Mouse (Mus musculus): ENCODE measurements around the gene C1qtnf7.

Gene C1qtnf7

DNA sequence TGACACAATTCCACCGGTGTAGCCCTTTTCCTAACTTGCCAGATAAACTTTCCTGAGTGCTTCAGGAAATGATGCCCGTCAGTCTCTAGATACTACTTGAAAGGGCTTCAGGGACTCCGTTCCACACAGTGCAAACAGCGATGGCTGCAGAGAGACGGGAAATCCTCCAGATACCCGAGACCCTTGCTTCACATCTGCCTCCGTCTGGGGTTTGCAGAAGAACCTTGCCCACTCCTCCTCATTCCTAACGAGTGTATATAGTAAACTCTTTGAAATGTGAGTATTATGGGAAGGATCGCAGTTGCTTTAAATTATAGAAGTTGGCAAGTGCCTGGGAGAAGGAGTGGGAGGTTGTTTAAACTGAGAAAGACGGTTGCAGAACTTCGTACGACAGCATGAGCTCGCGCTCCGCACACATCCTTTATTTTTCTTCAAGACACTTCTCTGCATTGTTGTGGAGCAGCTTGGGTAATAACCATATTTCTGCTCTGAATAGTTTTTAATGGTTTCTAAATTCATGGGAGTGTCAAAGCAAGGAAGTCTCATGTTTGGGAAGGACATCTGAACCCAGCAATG lies at the start of gene C1qtnf7:
Gene C1qtnf7, plus strand, starts transcription at position 138 of the 576 bp plus-strand sequence.
- in situ Hi-C loops (cut with MboI, MseI), result no loop called here

- in situ Hi-C loops (cut with MboI, MseI), result no loop called here
These were observed 48.6 kb upstream of the C1qtnf7 start for GRCm38 (mm10) chr5:43466762-43467161.

DNA sequence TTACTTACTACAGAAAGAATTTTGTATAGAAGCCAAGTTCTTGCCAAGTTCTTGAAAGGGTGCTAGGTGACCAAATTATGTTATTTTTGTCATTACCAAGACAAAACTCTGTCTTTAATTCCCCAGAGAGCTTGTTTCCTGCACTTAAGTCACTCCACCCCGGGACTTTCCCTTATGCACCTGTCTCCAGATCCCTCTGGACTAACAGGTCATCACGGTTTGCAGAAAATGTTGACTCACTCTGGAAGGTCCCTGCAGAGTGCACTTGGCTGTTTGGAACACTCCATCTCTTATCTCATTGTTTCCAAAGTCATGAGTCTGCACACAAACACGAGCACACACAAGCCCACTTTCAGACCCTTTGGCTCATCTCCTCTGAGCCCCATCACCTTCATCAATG lies 48.1 kb upstream of the C1qtnf7 start:
- in situ Hi-C loops (cut with MboI, MseI), result no loop called here

DNA sequence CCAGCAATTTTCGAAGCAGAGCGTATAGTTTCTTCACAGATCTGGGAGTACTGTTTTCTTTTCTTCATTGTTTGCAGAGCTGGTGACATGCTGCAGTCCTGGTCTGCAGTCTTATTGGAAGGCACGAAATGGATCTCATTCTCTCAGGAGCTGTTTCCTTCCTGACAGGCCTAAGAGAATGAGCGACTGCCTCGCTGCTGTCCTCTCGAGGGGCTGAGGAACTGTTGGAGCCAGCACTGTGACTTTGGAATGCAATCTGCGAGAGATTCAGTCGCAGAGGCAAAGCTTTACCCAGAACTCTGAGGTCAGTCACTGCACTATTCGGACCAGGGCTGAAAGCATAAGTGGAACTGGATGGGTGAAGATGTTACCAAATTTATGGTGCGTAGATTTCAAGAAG lies 46.4 kb upstream of the C1qtnf7 start:
- in situ Hi-C loops (cut with MboI, MseI), result no loop called here

- in situ Hi-C loops (cut with MboI, MseI), result no loop called here
These were observed 37.4 kb upstream of the C1qtnf7 start for GRCm38 (mm10) chr5:43477953-43478352.

DNA sequence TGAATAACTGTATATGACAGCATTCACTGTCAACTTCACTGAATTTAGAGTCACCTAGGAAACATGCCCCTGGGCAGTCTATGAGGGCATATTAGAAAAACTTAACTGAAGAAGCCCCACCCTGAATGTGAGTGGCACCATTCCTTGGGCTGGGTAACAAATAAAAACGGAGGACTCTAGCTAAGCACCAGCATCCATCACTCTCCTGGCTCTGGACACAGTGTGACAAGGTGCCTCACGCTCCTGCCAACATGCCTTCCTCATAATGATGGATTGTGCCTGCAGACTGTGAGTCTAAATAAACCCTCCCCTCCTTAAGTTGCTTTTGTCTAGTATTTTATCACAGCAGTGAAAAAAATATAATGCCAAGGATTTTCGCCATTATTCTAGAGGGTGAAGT lies 35.3 kb upstream of the C1qtnf7 start:
- in situ Hi-C loops (cut with MboI, MseI), result no loop called here

DNA sequence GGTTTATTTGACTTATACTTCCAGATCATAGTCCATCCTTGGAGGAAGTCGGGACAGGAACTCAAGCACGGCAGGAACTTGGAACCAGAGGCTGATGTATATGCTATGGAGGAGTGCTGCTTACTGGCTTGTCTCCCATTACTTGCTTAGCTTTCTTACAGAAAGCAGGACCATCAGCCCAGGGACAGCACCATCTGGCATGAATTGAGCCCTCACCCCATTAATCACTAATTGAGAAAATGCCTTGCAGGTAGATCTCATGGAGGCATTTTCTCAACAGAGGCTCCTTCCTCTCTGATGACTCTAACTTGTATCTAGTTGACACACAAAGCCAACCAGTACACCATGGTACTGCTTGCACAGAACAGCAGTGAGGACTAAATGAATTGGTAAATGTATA lies 34.6 kb upstream of the C1qtnf7 start:
- in situ Hi-C loops (cut with MboI, MseI), result no loop called here

DNA sequence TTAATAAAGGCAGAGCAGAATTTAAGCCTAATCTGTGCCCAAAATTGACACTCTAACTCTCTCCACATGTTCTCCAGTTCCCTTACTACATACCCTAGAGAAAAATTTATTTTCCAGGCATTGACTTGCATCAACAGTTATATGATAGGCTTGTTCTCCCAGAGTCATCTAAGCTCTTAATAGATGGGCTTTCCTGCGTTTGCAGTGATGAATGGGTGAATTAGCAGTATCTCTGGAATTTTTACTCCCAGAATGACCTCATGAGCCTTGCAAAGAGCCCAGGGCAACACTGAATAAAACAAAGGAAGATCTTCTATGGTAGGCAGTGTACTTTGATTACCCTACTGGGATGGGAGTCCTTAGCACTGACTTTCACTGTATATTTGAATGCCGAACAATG lies 33.5 kb upstream of the C1qtnf7 start:
- in situ Hi-C loops (cut with MboI, MseI), result no loop called here

GRCm38 (mm10) chr5:43501887-43502286 lies 13.5 kb upstream of the C1qtnf7 start:
- in situ Hi-C loops (cut with MboI, MseI), result no loop called here

GRCm38 (mm10) chr5:43504243-43504786 lies 11.0 kb upstream of the C1qtnf7 start:
- in situ Hi-C loops (cut with MboI, MseI), result no loop called here

DNA sequence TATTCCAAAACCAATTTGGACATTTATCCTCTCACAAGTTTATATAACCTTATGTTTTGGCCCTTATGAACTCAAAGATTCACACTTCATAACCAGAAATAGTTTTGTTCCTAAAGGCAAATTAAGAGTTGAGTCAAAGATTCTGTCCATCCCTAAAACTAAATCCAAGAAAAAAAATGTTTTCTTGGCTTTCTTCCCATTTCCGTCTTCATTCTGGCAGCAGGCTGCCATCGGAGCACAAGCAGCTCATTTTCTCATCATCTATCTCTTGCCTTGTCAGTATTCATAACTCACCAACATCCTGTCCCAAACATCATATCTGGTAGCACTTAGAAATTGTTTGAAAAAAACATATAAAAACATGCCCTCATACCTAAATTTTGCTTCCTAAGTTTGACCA lies 6.9 kb upstream of the C1qtnf7 start:
- in situ Hi-C loops (cut with MboI, MseI), result no loop called here

- in situ Hi-C loops (cut with MboI, MseI), result no loop called here
These were observed 6.4 kb upstream of the C1qtnf7 start for GRCm38 (mm10) chr5:43508892-43509291.

DNA sequence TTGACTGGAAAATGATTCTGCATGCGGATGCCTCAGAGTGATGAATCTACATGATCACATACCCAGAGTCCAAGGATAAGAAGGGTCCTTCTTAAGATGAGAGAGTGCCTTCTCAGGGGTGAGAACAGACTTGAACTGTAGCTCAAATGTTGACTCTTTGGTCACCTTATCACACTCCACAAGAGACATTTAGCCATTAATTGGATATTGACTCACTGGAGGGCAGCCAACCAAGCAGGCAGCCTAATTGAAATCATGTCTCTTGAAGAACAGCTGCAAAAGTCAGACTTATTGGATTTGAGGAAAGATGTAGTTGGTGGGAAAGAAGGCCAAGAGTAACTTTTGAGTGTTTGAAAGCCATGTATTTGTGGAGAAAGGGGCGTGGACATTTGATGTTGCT lies 4.2 kb upstream of the C1qtnf7 start:
- in situ Hi-C loops (cut with MboI, MseI), result loop anchor here in 1 of 2 experiments (5.0 kb wide), 1 partner anchor 469 kb away; no protein-coding TSS in a partner anchor

DNA sequence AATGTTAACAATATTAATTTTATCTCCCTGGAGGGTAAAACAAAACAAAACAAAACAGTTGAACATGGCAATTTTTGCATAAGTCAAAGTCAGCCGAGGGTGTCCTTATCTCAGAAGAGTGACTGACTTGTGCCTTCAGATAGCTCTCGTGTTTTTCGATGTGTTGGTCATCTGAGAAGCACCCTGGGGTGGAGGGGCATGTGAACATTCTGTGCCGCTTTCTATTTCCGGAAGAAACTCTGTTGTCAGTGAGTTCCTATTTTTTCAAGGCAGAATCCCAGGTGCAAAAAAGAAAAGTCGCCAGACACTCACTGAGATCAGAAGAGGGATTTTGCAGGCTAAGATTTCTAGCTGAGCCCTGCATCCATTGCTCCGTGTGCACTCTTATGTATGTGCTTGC lies 1.2 kb downstream of the C1qtnf7 start:
- in situ Hi-C loops (cut with MboI, MseI), result no loop called here

DNA sequence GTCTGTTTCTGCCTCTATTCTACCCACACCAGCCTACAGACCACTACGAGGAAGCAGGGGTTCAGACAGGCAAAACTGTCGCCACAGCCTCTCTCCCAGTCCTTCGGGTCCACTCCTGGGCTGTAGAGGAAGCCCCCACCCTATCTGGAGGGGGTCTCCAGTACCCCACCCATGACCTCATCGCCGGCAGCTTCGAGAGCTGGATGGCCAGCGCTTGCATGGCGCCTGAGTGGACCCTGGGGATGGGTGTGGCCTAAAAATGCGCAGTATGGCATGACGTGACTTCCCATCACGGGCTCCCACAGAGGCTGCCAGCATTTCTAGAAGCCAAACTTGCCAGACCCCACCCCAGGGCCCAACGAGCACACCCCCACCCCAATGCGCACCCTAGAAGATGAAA lies 2.0 kb downstream of the C1qtnf7 start:
- in situ Hi-C loops (cut with MboI, MseI), result no loop called here

- in situ Hi-C loops (cut with MboI, MseI), result no loop called here
These were observed 4.6 kb downstream of the C1qtnf7 start for GRCm38 (mm10) chr5:43519905-43520304.

DNA sequence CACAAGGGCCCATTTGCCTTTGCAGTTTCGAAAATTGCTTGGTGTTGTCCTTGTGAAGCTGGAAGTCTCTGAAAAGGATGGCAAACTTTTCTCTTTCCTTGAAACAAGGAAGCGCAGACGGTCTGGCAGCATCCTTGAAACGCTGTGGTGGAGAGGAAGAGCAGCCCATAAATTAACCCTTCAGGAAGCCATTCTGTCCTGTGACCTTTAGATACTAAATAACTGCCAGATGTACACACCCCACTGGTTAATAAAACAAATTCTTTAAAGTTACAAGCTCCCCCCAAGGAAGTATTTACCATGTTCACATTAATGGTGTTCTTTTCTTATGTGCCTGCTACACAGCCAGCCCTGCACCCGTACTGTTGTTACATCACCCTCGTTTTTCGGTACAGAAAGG lies 6.0 kb downstream of the C1qtnf7 start:
- in situ Hi-C loops (cut with MboI, MseI), result no loop called here

DNA sequence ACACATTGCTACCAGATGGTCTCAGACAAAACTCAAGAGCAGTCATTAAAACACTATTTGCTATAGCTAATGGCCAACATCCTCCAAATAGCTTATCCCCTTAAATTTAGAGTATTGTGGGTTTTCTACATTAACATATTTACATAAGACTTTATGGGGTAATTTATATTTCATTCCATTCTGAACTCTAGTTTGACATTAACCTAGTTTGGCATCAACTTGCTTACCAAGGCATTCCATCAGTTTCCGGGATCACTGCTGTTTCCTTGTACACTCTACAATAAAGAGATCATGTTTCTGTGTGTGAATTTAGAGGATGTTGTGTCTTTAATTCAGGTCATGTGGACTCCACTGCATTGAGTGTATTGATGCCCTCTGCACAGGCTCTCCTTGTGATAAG lies 7.5 kb downstream of the C1qtnf7 start:
- in situ Hi-C loops (cut with MboI, MseI), result no loop called here

GRCm38 (mm10) chr5:43526874-43527584 lies 11.7 kb downstream of the C1qtnf7 start:
- in situ Hi-C loops (cut with MboI, MseI), result no loop called here

GRCm38 (mm10) chr5:43530186-43530585 lies 14.8 kb downstream of the C1qtnf7 start:
- in situ Hi-C loops (cut with MboI, MseI), result no loop called here

DNA sequence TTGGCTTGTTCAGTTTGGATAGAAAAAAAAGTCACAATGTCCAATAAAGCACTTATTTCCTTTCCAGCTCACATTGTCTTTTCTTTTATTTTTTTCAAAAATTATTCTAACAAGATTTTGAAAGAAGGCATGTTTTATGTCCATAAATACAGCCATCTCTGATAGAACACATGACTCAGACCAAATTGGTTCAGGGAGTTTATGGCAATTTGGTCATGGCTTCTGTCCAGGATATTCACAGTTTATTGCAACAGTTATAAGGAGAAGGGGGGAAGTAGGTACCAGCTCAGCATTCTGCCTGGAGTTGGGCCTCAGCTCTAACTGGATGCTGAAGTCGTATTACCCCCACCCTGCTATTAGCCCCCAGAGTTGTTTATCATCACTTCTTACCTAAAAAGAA lies 15.5 kb downstream of the C1qtnf7 start:
- in situ Hi-C loops (cut with MboI, MseI), result no loop called here

- in situ Hi-C loops (cut with MboI, MseI), result no loop called here
These were observed 23.2 kb downstream of the C1qtnf7 start for GRCm38 (mm10) chr5:43538322-43539167.
